Mouse (Mus musculus) olfactory bulb, adult 2 months (tissue): ENCODE results near the gene Rundc3b.

Experiments used
- CTCF ChIP-seq: fragments of 200-500 bp; IDR thresholded peaks from 2 replicates; pipeline ENCODE4 v1.5.1; 2012; ENCODE audit warnings: low read depth, mild to moderate bottlenecking, low read length, moderate library complexity; ENCODE audit not compliant: insufficient read depth
- POLR2A ChIP-seq: fragments of 200-500 bp; IDR thresholded peaks from 2 replicates; pipeline ENCODE4 v1.6.1; 2012; ENCODE audit warnings: mild to moderate bottlenecking, low read depth, low read length, moderate library complexity; ENCODE audit not compliant: insufficient read depth

GRCm38 (mm10) chr5:8566867-8567266 is 55.9 kb downstream of the Rundc3b start:
- TF ChIP-seq CTCF (no peak), POLR2A (no peak)
